Mouse (Mus musculus): ENCODE data around the gene Lats2. TPM values are rescaled to one million over a fixed set of nuclear protein-coding genes. Genes with fewer than 3 reads are reported as not detected.
"Not testable (repeated sequence)": the region's sequence is repeated elsewhere in the genome, so short reads cannot be mapped to it uniquely, and the experiment has no call there.

Lats2 gene
- polyA plus RNA-seq, 1 experiment from 2014 or later = 23.3 TPM

DNA sequence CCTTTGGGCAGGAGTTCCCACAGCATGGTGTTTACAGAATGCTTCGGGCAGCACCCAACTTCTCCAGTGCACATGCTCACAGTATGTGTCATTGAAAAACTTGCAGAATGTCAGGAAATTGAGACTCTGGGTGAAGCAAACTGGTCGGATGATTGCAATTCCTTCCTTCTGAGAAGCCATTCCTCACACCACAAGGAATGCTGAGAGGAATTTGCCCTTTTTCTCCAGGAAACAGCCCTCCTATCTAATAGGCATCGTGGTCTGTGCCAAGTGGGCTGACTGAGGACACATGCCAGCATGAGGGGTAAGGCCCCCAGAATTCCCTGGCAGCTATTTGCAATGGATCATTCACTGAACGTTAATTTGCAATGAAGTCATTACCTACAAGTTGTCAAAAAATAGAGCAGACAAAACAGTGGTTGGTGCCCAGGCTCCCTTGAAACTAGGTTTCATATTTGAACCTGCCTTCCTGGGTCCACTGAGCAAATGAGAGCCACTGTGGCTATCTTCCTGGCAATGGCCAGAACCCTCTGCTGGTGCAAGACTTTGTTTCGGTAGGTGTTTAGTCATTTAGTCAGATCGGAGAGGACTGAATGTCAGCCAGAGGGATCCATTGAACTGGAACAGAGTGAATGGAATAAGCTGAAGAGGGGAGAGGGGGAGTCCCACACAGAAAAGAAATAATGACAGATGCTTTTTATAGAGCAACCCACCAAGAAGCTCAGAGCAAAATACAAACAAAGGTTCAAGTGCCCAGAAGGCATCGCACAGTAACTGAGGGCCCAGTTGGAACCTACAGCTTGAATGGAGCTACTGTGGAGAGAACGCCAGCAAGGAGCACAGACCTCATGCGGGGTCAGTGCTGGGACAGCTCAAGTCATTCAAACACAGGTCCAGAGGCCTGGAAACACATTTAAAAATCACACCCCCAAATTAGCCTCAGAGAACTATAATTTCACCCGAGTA is 2.5 kb upstream of the Lats2 start:
- peak overlapping the region; percentile 66 for H3K27ac ChIP-seq (replicated peaks)
- H3K27me3 ChIP-seq = no peaks in the 10 kb centered on the region
- peaks cover 10% of the 10 kb centered on the region for H3K4me1 ChIP-seq
- H3K9me3 ChIP-seq (replicated peaks) = no peaks in the 10 kb centered on the region
- no peak overlapping the region for H3K9ac ChIP-seq
- no peaks in the 10 kb centered on the region for H3K36me3 ChIP-seq
- H3K4me2 ChIP-seq (replicated peaks) = no peak overlapping the region
- ATAC-seq (ENCODE audit: insufficient number of reproducible peaks, low FRiP score, low TSS enrichment, low read depth) = no peak
- WGBS = 47% methylated on average over 10 of the region's 10 CpGs
- H3K4me3 ChIP-seq (replicated peaks) = no peak overlapping the region

DNA sequence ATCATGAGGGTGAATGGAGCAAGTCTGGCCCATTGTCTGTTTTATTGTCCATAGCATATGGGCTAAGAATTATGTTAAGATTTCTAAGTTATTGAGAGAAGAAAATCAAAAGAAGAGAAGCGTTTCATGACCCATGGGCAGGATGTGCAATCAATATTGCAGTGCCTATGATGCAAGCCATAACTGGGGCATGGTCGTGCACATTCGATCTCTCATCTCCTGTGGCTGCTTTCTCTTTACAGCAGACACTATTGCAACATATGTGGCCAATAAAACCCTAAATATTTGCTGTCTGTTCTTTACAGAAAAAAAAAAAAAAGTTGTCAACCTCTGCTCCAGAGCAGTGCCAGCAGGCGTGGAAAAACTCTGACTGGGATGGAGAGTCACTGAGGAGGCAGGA is 2.1 kb downstream of the Lats2 start:
- ATAC-seq (ENCODE audit: insufficient number of reproducible peaks, low FRiP score, low TSS enrichment, low read depth) = no peak
- no peak overlapping the region for H3K4me3 ChIP-seq (replicated peaks)
- no peak overlapping the region for H3K9ac ChIP-seq
- no peaks in the 10 kb centered on the region for H3K36me3 ChIP-seq
- H3K4me1 ChIP-seq = peaks cover 15% of the 10 kb centered on the region
- H3K4me2 ChIP-seq (replicated peaks) = no peak overlapping the region
- H3K27me3 ChIP-seq = no peaks in the 10 kb centered on the region
- 51% methylated on average over 4 of the region's 4 CpGs for WGBS
- no peak overlapping the region for H3K27ac ChIP-seq (replicated peaks)
- H3K9me3 ChIP-seq (replicated peaks) = no peaks in the 10 kb centered on the region

DNA sequence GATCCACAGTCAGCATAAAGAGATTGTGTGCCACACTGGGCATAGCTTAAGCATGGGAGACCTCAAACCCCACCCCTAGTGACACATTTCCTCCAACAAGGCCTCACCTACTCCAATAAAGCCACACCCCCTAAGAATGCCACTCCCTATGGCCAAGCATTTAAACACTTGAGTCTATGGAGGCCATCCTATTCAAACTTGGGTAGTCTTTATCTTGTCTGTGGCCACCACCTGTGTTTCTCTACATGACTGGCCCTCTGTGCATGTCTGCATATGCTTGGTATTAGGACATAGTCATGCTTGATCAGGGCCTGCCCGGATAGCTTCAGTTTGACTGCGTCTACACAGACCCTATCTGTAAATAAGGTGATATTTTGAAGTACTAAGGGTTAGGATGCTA is 2.5 kb downstream of the Lats2 start:
- no peak for ATAC-seq (ENCODE audit: insufficient number of reproducible peaks, low FRiP score, low TSS enrichment, low read depth)
- no peak overlapping the region for H3K27ac ChIP-seq (replicated peaks)

DNA sequence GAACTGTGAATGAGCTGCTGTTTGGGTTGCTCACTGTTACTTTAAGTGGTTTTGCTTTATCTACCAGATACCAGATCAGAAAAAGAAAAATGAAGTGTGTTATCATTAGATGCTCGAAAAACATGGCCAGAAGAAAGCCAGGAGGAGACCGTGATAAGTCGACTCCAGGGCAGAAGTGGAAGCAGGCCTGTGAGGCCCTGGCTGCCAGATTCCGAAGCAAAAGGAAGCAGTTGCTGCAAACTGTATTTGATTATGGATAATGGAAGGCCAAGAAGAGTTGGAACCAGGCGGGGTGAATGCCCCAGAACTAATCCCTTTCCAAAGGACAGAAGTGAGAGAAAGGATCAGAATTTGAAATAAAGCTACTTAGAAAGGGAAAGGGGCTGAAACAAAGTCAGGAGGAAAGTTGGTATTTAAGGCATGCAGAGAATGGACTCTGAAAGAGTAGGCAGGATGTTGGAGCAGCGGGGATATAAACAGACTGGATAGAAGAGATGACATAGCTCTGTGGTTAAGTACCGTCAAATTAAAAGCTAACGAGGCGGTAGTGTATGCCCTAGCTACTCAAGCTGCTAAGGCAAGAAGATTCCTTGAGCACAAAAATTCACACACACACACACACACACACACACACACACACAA is 4.7 kb downstream of the Lats2 start:
- peak overlapping the region; percentile 58 for H3K27ac ChIP-seq (replicated peaks)
- H3K36me3 ChIP-seq = no peaks in the 10 kb centered on the region
- no peaks in the 10 kb centered on the region for H3K9me3 ChIP-seq (replicated peaks)
- H3K27me3 ChIP-seq = no peaks in the 10 kb centered on the region
- no peak for ATAC-seq (ENCODE audit: insufficient number of reproducible peaks, low FRiP score, low TSS enrichment, low read depth)
- H3K4me1 ChIP-seq = peaks cover 5% of the 10 kb centered on the region; the same call in 1 of the 2 replicates
- H3K9ac ChIP-seq = no peak overlapping the region
- WGBS = 10% methylated on average over 9 of the region's 9 CpGs
- H3K4me3 ChIP-seq (replicated peaks) = no peak overlapping the region
- H3K4me2 ChIP-seq (replicated peaks) = no peak overlapping the region

More for the DNA sequence above, 2.5 kb downstream of the Lats2 start:
- WGBS = 74% methylated on average over 2 of the region's 2 CpGs
- no peaks in the 10 kb centered on the region for H3K9me3 ChIP-seq (replicated peaks)
- H3K4me3 ChIP-seq (replicated peaks) = no peak overlapping the region
- H3K9ac ChIP-seq = no peak overlapping the region
- no peaks in the 10 kb centered on the region for H3K27me3 ChIP-seq
- peaks cover 13% of the 10 kb centered on the region for H3K4me1 ChIP-seq
- H3K36me3 ChIP-seq = no peaks in the 10 kb centered on the region
- no peak overlapping the region for H3K4me2 ChIP-seq (replicated peaks)

DNA sequence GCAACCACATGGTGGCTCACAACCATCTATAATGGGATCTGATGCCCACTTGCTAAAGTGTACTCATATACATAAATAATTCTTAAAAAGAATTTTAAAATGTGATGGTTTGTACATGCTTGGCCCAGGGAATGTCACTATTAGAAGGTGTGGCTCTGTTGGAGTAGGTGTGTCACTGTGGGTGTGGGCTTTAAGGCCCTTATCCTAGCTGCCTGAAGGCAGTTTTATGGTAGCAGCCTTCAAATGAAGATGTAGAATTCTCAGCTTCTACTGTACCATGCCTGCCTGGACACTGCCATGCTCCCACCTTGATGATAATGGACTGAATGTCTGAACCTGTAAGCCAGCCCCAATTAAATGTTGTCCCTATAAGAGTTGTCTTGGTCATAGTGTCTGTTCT is 7.2 kb downstream of the Lats2 start:
- ATAC-seq (ENCODE audit: insufficient number of reproducible peaks, low FRiP score, low TSS enrichment, low read depth) = not testable (repeated sequence)

DNA sequence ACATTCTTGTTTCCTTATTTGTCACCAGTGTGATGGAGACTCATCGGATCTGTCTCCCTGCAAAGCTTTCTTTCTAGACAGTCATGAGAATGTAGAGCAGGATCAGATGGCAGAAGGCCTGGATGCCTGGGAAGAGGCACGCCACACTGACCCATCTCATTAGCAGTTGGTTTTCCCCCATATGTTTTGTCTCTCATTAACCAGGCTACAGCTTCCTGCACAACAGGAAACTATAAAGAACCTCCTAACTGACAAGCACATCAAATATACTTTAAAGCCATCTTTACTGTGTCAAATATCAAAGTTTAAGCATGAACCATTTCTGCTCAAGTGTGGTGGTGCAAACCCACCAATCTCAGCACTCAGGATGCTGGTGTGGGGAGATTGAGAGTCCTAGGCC is 8.7 kb downstream of the Lats2 start:
- no peak overlapping the region for H3K4me2 ChIP-seq (replicated peaks)
- WGBS = 55% methylated on average over 2 of the region's 2 CpGs
- H3K9me3 ChIP-seq (replicated peaks) = no peaks in the 10 kb centered on the region
- no peak overlapping the region for H3K9ac ChIP-seq
- H3K4me3 ChIP-seq (replicated peaks) = no peak overlapping the region
- no peak overlapping the region for H3K27ac ChIP-seq (replicated peaks)
- no peaks in the 10 kb centered on the region for H3K36me3 ChIP-seq
- no peak for ATAC-seq (ENCODE audit: insufficient number of reproducible peaks, low FRiP score, low TSS enrichment, low read depth)
- H3K4me1 ChIP-seq = peaks cover 10% of the 10 kb centered on the region
- no peaks in the 10 kb centered on the region for H3K27me3 ChIP-seq

More for the DNA sequence above, 7.2 kb downstream of the Lats2 start:
- not testable (repeated sequence) for H3K27me3 ChIP-seq; H3K4me1 ChIP-seq; H3K36me3 ChIP-seq; H3K4me2 ChIP-seq (replicated peaks); H3K9ac ChIP-seq; H3K9me3 ChIP-seq (replicated peaks); H3K4me3 ChIP-seq (replicated peaks); H3K27ac ChIP-seq (replicated peaks)

DNA sequence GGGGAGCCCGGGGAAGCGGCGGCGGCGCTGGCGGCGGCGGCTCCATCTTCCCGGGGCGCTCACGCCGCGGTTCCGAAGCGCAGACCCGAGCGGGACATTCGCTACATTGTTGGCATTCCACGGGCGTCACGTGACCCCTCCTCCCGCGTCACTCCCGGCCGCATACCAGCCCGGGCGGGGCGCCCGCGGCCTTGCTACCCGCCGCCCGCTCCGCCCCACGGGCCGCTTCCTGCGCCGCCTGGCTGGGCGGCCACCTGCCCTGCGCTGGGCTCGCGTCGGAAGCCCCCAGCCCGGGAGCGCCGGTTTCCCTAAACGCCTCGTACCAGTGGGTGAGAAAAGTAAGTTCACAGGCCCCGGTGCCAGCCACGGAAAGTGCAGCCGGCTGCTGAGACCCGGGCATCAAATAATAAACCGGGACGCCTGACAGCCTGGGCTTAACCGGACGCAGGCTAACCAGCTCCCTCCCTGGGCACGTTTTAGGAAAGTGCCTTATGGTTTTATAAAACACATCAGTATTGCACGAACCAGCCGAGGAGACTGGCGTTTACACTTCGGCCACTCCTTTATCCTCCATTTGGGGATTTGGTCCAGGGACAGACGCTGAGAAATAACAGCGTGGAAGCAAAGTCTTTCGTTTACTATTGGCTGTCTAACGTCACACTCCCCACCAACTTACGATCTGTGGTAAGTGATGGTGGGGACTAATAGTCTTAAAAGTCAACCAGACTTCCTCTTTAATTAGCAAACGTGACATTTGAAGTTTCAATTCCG is 12.0 kb downstream of the Lats2 start, which contains the start of gene Gm49361:
TSS of gene Gm49361 (minus strand) at position 103 of the 771 bp plus-strand sequence.
- peak within 1 kb of the TSS; percentile 77 for H3K4me2 ChIP-seq (replicated peaks)
- no peaks in the 10 kb centered on the region for H3K9me3 ChIP-seq (replicated peaks)
- peak; percentile 94 for ATAC-seq (ENCODE audit: insufficient number of reproducible peaks, low FRiP score, low TSS enrichment, low read depth)
- H3K4me1 ChIP-seq = peaks cover 28% of the 10 kb centered on the region
- peak within 1 kb of the TSS; percentile 92 for H3K9ac ChIP-seq
- under 1% methylated on average over 68 of the region's 68 CpGs for WGBS
- no peaks in the 10 kb centered on the region for H3K36me3 ChIP-seq
- H3K27me3 ChIP-seq = no peaks in the 10 kb centered on the region
- peak within 1 kb of the TSS; percentile 96 for H3K27ac ChIP-seq (replicated peaks)
- peak within 1 kb of the TSS; percentile 94 for H3K4me3 ChIP-seq (replicated peaks)

DNA sequence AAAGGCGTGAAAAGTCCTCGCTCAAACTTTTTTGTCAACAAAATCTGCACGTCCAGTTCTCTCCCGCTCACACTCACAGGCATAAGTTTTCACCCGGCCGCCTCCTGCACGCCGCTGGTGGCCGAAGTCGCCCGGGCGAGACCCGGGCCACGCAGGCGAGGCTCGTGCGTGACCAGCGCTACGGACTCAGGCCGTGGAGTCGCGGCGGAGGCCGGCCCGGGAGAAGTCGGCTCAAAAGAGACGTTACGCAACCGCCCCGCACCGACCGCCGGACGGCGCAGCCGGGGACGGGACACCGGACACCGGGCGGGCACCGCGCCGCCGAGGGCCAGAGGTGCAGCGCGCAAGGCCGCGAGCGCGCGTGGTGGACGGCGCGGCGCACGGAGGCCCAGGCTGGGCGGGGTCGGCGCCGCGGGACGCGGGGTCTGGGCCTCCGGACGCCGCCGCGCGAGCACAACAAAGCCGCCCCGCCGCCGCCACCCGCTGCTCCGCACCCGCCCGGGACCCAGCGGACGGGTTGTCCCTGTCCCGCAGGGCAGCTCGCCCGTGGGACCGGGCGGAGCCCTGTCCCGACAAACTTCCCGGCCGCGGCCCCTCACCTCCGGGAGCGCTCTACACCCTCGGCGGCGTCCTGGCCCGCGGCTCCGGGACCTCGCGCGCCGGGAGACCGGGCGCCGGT is 12.8 kb downstream of the Lats2 start:
- Histone ChIP-seq H3K9me3 (replicated peaks) (no peaks in the 10 kb centered on the region), H3K4me1 (peaks cover 31% of the 10 kb centered on the region), H3K4me3 (replicated peaks) (peak overlapping the region; percentile 94), H3K4me2 (replicated peaks) (peak overlapping the region; percentile 77), H3K9ac (peak overlapping the region; percentile 92), H3K27me3 (no peaks in the 10 kb centered on the region), H3K36me3 (no peaks in the 10 kb centered on the region), H3K27ac (replicated peaks) (peak overlapping the region; percentile 96)
- ATAC-seq (ENCODE audit: insufficient number of reproducible peaks, low FRiP score, low TSS enrichment, low read depth) = peak; percentile 71
- under 1% methylated on average over 103 of the region's 103 CpGs for WGBS

DNA sequence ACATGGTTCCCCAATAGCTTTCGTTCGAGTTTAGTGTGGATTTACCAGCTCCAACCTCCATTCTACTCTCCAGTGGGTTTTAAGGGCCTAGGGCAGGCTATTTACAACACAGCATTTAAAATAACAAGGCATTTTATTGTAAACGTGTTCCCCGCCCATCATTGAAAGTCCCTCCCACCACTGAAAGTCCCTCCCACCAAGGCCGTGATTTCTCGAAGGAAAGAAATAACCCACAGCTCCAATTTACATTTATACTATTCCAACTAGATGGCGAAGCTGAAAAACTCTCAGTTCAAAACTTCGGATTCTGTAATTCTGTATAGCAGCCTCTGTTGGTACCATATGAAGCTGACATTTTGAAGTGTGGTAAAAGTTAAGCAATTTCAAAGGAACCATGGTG is 13.6 kb downstream of the Lats2 start:
- Histone ChIP-seq H3K27ac (replicated peaks) (peak overlapping the region; percentile 96), H3K4me2 (replicated peaks) (peak overlapping the region; percentile 77), H3K4me3 (replicated peaks) (peak overlapping the region; percentile 94), H3K36me3 (no peaks in the 10 kb centered on the region), H3K9me3 (replicated peaks) (no peaks in the 10 kb centered on the region), H3K4me1 (peaks cover 31% of the 10 kb centered on the region), H3K27me3 (no peaks in the 10 kb centered on the region), H3K9ac (no peak overlapping the region)
- under 1% methylated on average over 8 of the region's 8 CpGs for WGBS
- no peak for ATAC-seq (ENCODE audit: insufficient number of reproducible peaks, low FRiP score, low TSS enrichment, low read depth)

DNA sequence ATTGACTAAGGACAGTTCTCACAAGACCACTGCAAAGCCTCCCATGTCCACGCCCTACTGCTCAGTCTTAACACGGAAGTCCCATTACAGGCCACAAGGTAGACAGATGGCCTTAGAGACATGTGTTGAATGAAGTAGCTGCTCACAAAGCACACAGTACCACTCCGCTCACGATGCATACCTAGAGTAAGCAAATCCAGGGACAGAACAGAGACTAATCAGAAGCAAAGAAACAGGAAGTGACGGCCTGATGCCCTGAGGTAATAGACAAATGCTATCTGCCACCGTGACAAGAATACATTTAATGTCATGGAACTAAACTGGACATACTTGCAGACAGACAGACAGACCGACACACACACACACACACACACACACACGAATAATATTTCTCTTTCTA is 17.5 kb downstream of the Lats2 start:
- Histone ChIP-seq H3K4me2 (replicated peaks) (no peak overlapping the region), H3K9me3 (replicated peaks) (no peaks in the 10 kb centered on the region), H3K27me3 (no peaks in the 10 kb centered on the region), H3K36me3 (no peaks in the 10 kb centered on the region), H3K4me3 (replicated peaks) (no peak overlapping the region), H3K9ac (no peak overlapping the region), H3K27ac (replicated peaks) (no peak overlapping the region), H3K4me1 (peaks cover 47% of the 10 kb centered on the region)
- 59% methylated on average over 8 of the region's 8 CpGs for WGBS
- no peak for ATAC-seq (ENCODE audit: insufficient number of reproducible peaks, low FRiP score, low TSS enrichment, low read depth)
